Mouse (Mus musculus) liver, embryonic 12.5 days (tissue): ENCODE measurements around the gene Cxcr5. TPM values are rescaled to one million over a fixed set of nuclear protein-coding genes. Genes with fewer than 3 reads are reported as not detected.

Source experiments
- ATAC-seq: fragments of 200-750 bp; cut with Nextera tagmentation; 2 replicates; pipeline ENCODE4 v1.8.0; 2017; ENCODE audit warnings: moderate number of reproducible peaks, mild to moderate bottlenecking, moderate library complexity
- H3K27ac ChIP-seq: fragments of 300-500 bp; sonication (generic); 2 replicates; pipeline ENCODE4 v1.5.1; 2016; ENCODE audit warnings: mild to moderate bottlenecking
- H3K27me3 ChIP-seq: fragments of 300-500 bp; sonication (generic); replicated peaks from 2 replicates; pipeline ENCODE4 v1.6.1; 2016; ENCODE audit warnings: mild to moderate bottlenecking, moderate library complexity
- H3K36me3 ChIP-seq: fragments of 300-500 bp; sonication (generic); 2 replicates; pipeline ENCODE4 v1.6.1; 2016; ENCODE audit warnings: mild to moderate bottlenecking, moderate library complexity
- H3K4me1 ChIP-seq: fragments of 300-500 bp; sonication (generic); 2 replicates; pipeline ENCODE4 v1.6.1; 2016
- H3K4me2 ChIP-seq: fragments of 300-500 bp; sonication (generic); 2 replicates; pipeline ENCODE4 v1.6.1; 2016; ENCODE audit warnings: mild to moderate bottlenecking, moderate library complexity
- H3K4me3 ChIP-seq: fragments of 300-500 bp; sonication (generic); 2 replicates; pipeline ENCODE4 v1.5.1; 2016; ENCODE audit warnings: mild to moderate bottlenecking, moderate library complexity
- H3K9ac ChIP-seq: fragments of 300-500 bp; sonication (generic); 2 replicates; pipeline ENCODE4 v1.6.1; 2016; ENCODE audit warnings: mild to moderate bottlenecking, moderate library complexity
- H3K9me3 ChIP-seq: fragments of 300-500 bp; sonication (generic); replicated peaks from 2 replicates; pipeline ENCODE4 v1.6.1; 2016; ENCODE audit warnings: mild to moderate bottlenecking, moderate library complexity
- WGBS: fragments of 180-500 bp; shearing (Covaris S2); methylation state at CpG from one replicate; pipeline ENCODE4 v1.1.7; 2016; ENCODE audit not compliant: insufficient replicate concordance; 5-methylcytosine and 5-hydroxymethylcytosine counted together
- polyA plus RNA-seq: library from polyadenylated mRNA; unstranded; fragments of >200 nt; fragmentation: Nextera tagmentation; extraction: Ambion mirVana; gene quantifications from 2 replicates; pipeline ENCODE4 v1.2.1, GENCODE M21; 2016

The Cxcr5 gene
- polyA plus RNA-seq, 1 experiment from 2014 or later = not detected

GRCm38 (mm10) chr9:44598899-44599495 is 37.3 kb upstream of the Cxcr5 start:
- H3K4me3 ChIP-seq = no peak overlapping the region
- H3K9me3 ChIP-seq = no peaks in the 10 kb centered on the region
- H3K4me2 ChIP-seq = peak overlapping the region; percentile 38
- H3K36me3 ChIP-seq = no peaks in the 10 kb centered on the region
- no peak for ATAC-seq
- H3K27me3 ChIP-seq = peaks cover 26% of the 10 kb centered on the region
- H3K4me1 ChIP-seq = peaks cover 36% of the 10 kb centered on the region
- H3K9ac ChIP-seq = 0 out of 2 replicates have a peak overlapping the region, but pooled peaks have one; percentile 9
- H3K27ac ChIP-seq = no peak overlapping the region
- WGBS = 15% methylated on average over 18 of the region's 18 CpGs

GRCm38 (mm10) chr9:44597742-44598141 is 36.1 kb upstream of the Cxcr5 start:
- H3K4me3 ChIP-seq = no peak overlapping the region
- peaks cover 26% of the 10 kb centered on the region for H3K27me3 ChIP-seq
- no peak for ATAC-seq
- H3K9ac ChIP-seq = no peak overlapping the region
- 80% methylated on average over 2 of the region's 2 CpGs for WGBS
- no peaks in the 10 kb centered on the region for H3K36me3 ChIP-seq
- H3K27ac ChIP-seq = no peak overlapping the region
- peaks cover 33% of the 10 kb centered on the region for H3K4me1 ChIP-seq
- no peak overlapping the region for H3K4me2 ChIP-seq
- H3K9me3 ChIP-seq = no peaks in the 10 kb centered on the region

- H3K4me2 ChIP-seq = no peak overlapping the region
- peaks cover 26% of the 10 kb centered on the region for H3K27me3 ChIP-seq
- no peak overlapping the region for H3K27ac ChIP-seq
- peaks cover 36% of the 10 kb centered on the region for H3K4me1 ChIP-seq
- no peak for ATAC-seq
- no peaks in the 10 kb centered on the region for H3K36me3 ChIP-seq
- H3K9me3 ChIP-seq = no peaks in the 10 kb centered on the region
- WGBS = 57% methylated on average over 1 of the region's 1 CpGs
- H3K9ac ChIP-seq = no peak overlapping the region
- H3K4me3 ChIP-seq = no peak overlapping the region
Measured at GRCm38 (mm10) chr9:44595537-44595930, 33.9 kb upstream of the Cxcr5 start.

- no peak overlapping the region for H3K27ac ChIP-seq
- H3K27me3 ChIP-seq = peaks cover 26% of the 10 kb centered on the region
- H3K4me2 ChIP-seq = no peak overlapping the region
- no peaks in the 10 kb centered on the region for H3K36me3 ChIP-seq
- H3K9me3 ChIP-seq = no peaks in the 10 kb centered on the region
- ATAC-seq = no peak
- H3K4me3 ChIP-seq = no peak overlapping the region
- WGBS = 74% methylated on average over 9 of the region's 9 CpGs
- peaks cover 35% of the 10 kb centered on the region for H3K4me1 ChIP-seq
- no peak overlapping the region for H3K9ac ChIP-seq
Measured at GRCm38 (mm10) chr9:44594901-44595536, 33.3 kb upstream of the Cxcr5 start.

- H3K9ac ChIP-seq = no peak overlapping the region
- H3K4me2 ChIP-seq = no peak overlapping the region
- H3K27me3 ChIP-seq = peaks cover 15% of the 10 kb centered on the region
- ATAC-seq = no peak
- WGBS = 70% methylated on average over 4 of the region's 4 CpGs
- H3K9me3 ChIP-seq = no peaks in the 10 kb centered on the region
- no peaks in the 10 kb centered on the region for H3K36me3 ChIP-seq
- no peak overlapping the region for H3K4me3 ChIP-seq
- peaks cover 27% of the 10 kb centered on the region for H3K4me1 ChIP-seq
- no peak overlapping the region for H3K27ac ChIP-seq
Measured at GRCm38 (mm10) chr9:44593886-44594285, 32.2 kb upstream of the Cxcr5 start.

GRCm38 (mm10) chr9:44593221-44593620 is 31.5 kb upstream of the Cxcr5 start:
- H3K9ac ChIP-seq = no peak overlapping the region
- no peak for ATAC-seq
- H3K4me2 ChIP-seq = no peak overlapping the region
- peaks cover 31% of the 10 kb centered on the region for H3K4me1 ChIP-seq
- H3K27me3 ChIP-seq = peaks cover 9% of the 10 kb centered on the region
- no peak overlapping the region for H3K4me3 ChIP-seq
- 74% methylated on average over 4 of the region's 4 CpGs for WGBS
- H3K27ac ChIP-seq = no peak overlapping the region
- no peaks in the 10 kb centered on the region for H3K9me3 ChIP-seq
- no peaks in the 10 kb centered on the region for H3K36me3 ChIP-seq

GRCm38 (mm10) chr9:44591595-44592188 is 30.0 kb upstream of the Cxcr5 start:
- H3K27me3 ChIP-seq = no peaks in the 10 kb centered on the region
- H3K27ac ChIP-seq = no peak overlapping the region
- H3K4me1 ChIP-seq = peaks cover 45% of the 10 kb centered on the region
- H3K4me2 ChIP-seq = no peak overlapping the region
- H3K9ac ChIP-seq = no peak overlapping the region
- no peak overlapping the region for H3K4me3 ChIP-seq
- H3K36me3 ChIP-seq = no peaks in the 10 kb centered on the region
- no peaks in the 10 kb centered on the region for H3K9me3 ChIP-seq
- ATAC-seq = no peak
- WGBS = 35% methylated on average over 7 of the region's 7 CpGs

- Histone ChIP-seq H3K36me3 (no peaks in the 10 kb centered on the region), H3K4me2 (no peak overlapping the region), H3K9me3 (no peaks in the 10 kb centered on the region), H3K4me1 (peaks cover 48% of the 10 kb centered on the region), H3K27me3 (no peaks in the 10 kb centered on the region), H3K9ac (no peak overlapping the region), H3K4me3 (no peak overlapping the region), H3K27ac (no peak overlapping the region)
- ATAC-seq = no peak
- 43% methylated on average over 2 of the region's 2 CpGs for WGBS
Measured at GRCm38 (mm10) chr9:44590969-44591368, 29.3 kb upstream of the Cxcr5 start.

GRCm38 (mm10) chr9:44589095-44589494 is 27.4 kb upstream of the Cxcr5 start:
- no peak for ATAC-seq
- Histone ChIP-seq H3K4me1 (peaks cover 52% of the 10 kb centered on the region), H3K9ac (no peak overlapping the region), H3K4me2 (no peak overlapping the region), H3K9me3 (peaks cover 3% of the 10 kb centered on the region; the same call in 1 of the 2 replicates), H3K27me3 (no peaks in the 10 kb centered on the region), H3K36me3 (no peaks in the 10 kb centered on the region), H3K27ac (no peak overlapping the region), H3K4me3 (no peak overlapping the region)

- Histone ChIP-seq H3K36me3 (0 out of 2 replicates have a peak, but pooled peaks cover 3% of the 10 kb centered on the region), H3K27ac (no peak overlapping the region), H3K4me2 (no peak overlapping the region), H3K9me3 (peaks cover 8% of the 10 kb centered on the region; the same call in 1 of the 2 replicates), H3K9ac (no peak overlapping the region), H3K4me1 (peaks cover 52% of the 10 kb centered on the region), H3K4me3 (no peak overlapping the region), H3K27me3 (no peaks in the 10 kb centered on the region)
- no peak for ATAC-seq
- 59% methylated on average over 9 of the region's 9 CpGs for WGBS
Measured at GRCm38 (mm10) chr9:44588605-44589004, 26.9 kb upstream of the Cxcr5 start.

GRCm38 (mm10) chr9:44587262-44588160 is 25.8 kb upstream of the Cxcr5 start:
- peak; percentile 85 for ATAC-seq
- 35% methylated on average over 9 of the region's 9 CpGs for WGBS

More at GRCm38 (mm10) chr9:44587262-44588160, 25.8 kb upstream of the Cxcr5 start:
- no peak overlapping the region for H3K9ac ChIP-seq
- H3K27me3 ChIP-seq = no peaks in the 10 kb centered on the region
- 0 out of 2 replicates have a peak, but pooled peaks cover 3% of the 10 kb centered on the region for H3K36me3 ChIP-seq
- H3K4me2 ChIP-seq = peak overlapping the region; percentile 20; the same call in 1 of the 2 replicates
- peaks cover 9% of the 10 kb centered on the region; the same call in 1 of the 2 replicates for H3K9me3 ChIP-seq
- 0 out of 2 replicates have a peak overlapping the region, but pooled peaks have one; percentile 25 for H3K27ac ChIP-seq
- H3K4me1 ChIP-seq = peaks cover 47% of the 10 kb centered on the region
- H3K4me3 ChIP-seq = no peak overlapping the region
